Mouse (Mus musculus) neural tube, embryonic 11.5 days (tissue): ENCODE results near the gene Acta2. TPM values are rescaled to one million over a fixed set of nuclear protein-coding genes. Genes with fewer than 3 reads are reported as not detected.

Experiments
- ATAC-seq: fragments of 200-750 bp; cut with Nextera tagmentation; 2 replicates; pipeline ENCODE4 v1.8.0; 2017; ENCODE audit warnings: moderate number of reproducible peaks, mild to moderate bottlenecking, moderate TSS enrichment, moderate library complexity; ENCODE audit not compliant: insufficient read depth, low FRiP score, low TSS enrichment
- DNase-seq: peaks from one replicate; pipeline ENCODE4 v3.0.0-alpha.2; 2015; ENCODE audit warnings: low spot score
- H3K27ac ChIP-seq: fragments of 300-500 bp; sonication (generic); 2 replicates; pipeline ENCODE4 v1.5.1; 2014; ENCODE audit warnings: low read depth, mild to moderate bottlenecking, low read length
- H3K27me3 ChIP-seq: fragments of 300-500 bp; sonication (generic); 2 replicates; pipeline ENCODE4 v1.6.1; 2014; ENCODE audit warnings: mild to moderate bottlenecking, low read length, mixed read lengths; ENCODE audit not compliant: control insufficient read depth, insufficient read depth
- H3K36me3 ChIP-seq: fragments of 300-500 bp; sonication (generic); 2 replicates; pipeline ENCODE4 v1.6.1; 2014; ENCODE audit warnings: mild to moderate bottlenecking, low read length, moderate library complexity, mixed read lengths; ENCODE audit not compliant: control insufficient read depth, insufficient read depth
- H3K4me1 ChIP-seq: fragments of 300-500 bp; sonication (generic); 2 replicates; pipeline ENCODE4 v1.6.1; 2014; ENCODE audit warnings: low read length, mixed read lengths; ENCODE audit not compliant: control insufficient read depth, insufficient read depth
- H3K4me2 ChIP-seq: fragments of 300-500 bp; sonication (generic); 2 replicates; pipeline ENCODE4 v1.6.1; 2014; ENCODE audit warnings: low read depth, mild to moderate bottlenecking, moderate library complexity
- H3K4me3 ChIP-seq: fragments of 300-500 bp; sonication (generic); 2 replicates; pipeline ENCODE4 v1.5.1; 2014; ENCODE audit warnings: low read depth, low read length
- H3K9ac ChIP-seq: fragments of 300-500 bp; sonication (generic); 2 replicates; pipeline ENCODE4 v1.6.1; 2014; ENCODE audit warnings: mild to moderate bottlenecking, low read length
- H3K9me3 ChIP-seq: fragments of 300-500 bp; sonication (generic); 2 replicates; pipeline ENCODE4 v1.6.1; 2016; ENCODE audit warnings: low read length; ENCODE audit not compliant: control insufficient read depth
- WGBS: fragments of 180-500 bp; shearing (Covaris S2); extraction: QIAGEN DNeasy Blood & Tissue Kit; methylation state at CpG from one replicate; pipeline ENCODE4 v1.1.7; 2014; 5-methylcytosine and 5-hydroxymethylcytosine counted together
- polyA plus RNA-seq: library from polyadenylated mRNA; unstranded; fragments of >200 nt; fragmentation: Nextera tagmentation; extraction: Ambion mirVana; gene quantifications from 2 replicates; pipeline ENCODE4 v1.2.1, GENCODE M21; 2014

Acta2 gene
- polyA plus RNA-seq, 1 experiment from 2014 or later: 62.3 TPM

DNA sequence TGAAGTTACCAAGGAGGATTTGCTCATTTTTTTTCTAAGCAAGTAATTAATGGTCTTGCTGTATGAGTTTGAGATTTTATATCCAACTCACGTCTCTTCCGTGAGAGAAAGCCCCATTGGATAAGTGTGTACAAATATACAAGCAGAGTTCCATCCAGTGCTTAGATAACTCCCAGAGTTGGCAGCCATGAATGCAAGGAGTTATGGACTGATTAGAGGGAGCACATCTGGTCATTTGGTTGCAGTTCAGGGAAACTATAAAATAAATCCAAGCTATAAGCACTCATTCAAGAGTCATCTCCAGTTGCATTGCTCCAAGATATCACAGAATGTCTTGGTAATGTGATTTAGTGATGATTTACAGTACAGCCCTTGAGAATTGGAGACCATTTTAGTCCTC is 1.5 kb upstream of the Acta2 start:
- DNase-seq (no peak), ATAC-seq (no peak)
- no peaks in the 10 kb centered on the region for H3K9me3 ChIP-seq
- no peaks in the 10 kb centered on the region for H3K36me3 ChIP-seq
- WGBS: 84% methylated on average over 2 of the region's 2 CpGs
- no peaks in the 10 kb centered on the region for H3K4me1 ChIP-seq
- no peak overlapping the region for H3K27ac ChIP-seq
- no peaks in the 10 kb centered on the region for H3K27me3 ChIP-seq
- H3K4me3 ChIP-seq: no peak overlapping the region
- no peak overlapping the region for H3K4me2 ChIP-seq
- no peak overlapping the region for H3K9ac ChIP-seq

DNA sequence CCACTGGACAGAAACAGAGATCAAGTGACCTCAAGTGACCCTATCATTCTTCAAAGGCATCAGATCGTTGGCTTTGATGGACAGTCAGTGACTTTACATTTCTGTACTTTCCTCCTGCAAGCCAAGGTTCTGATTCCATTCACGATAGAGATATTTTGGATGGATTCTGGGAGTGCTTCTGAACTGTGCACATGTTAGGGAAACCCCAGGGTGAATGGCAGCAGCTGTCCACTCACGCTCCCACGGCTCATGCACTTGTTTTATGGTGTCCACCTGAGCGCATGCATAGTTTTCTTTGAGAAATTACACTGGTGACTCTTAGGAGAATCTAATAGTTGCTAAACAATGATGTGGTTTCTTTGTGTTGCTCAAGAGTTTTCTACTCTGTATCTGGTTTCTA is 759 bp upstream of the Acta2 start:
- Histone ChIP-seq H3K9ac (no peak overlapping the region), H3K4me1 (no peaks in the 10 kb centered on the region), H3K27me3 (no peaks in the 10 kb centered on the region), H3K4me3 (no peak overlapping the region), H3K9me3 (no peaks in the 10 kb centered on the region), H3K27ac (no peak overlapping the region), H3K4me2 (no peak overlapping the region), H3K36me3 (no peaks in the 10 kb centered on the region)
- no peak for DNase-seq
- WGBS: 73% methylated on average over 5 of the region's 5 CpGs
- ATAC-seq: no peak

DNA sequence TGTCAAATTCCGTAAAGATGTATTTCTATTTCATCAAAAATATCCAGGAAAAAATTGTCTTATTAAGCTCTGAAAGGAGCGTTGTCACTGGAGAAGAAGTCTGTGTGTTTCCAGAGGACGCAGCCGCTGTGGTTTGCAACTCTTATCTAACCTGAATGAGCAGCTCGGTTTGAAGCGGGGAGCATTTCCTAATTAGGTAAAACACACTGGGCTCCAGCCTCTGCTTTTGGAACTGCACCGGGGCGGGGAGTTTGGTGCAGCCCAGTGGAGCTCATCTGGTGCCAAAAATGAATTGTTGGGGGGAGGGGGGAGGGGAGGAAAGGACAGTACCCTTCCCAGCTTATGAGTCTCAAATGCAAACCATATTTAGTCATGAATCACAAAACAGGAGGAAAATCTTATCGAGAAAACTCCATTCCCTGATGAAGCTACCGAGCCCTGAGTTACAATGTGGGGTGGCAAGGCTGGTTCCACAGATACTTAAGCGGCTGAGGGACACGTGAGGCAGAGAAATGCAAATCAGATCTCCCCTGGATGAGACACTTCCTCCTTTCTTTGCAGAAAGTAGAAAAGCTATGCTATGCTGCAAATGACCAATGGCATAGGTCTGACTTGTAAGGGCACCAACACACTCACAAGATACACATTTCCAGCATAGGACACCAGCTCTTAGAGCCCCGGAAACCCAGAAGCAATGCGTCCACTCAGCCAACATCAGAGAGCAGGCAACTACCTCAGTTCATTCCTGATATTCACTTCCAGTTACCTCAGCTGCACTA is 1.1 kb downstream of the Acta2 start:
- H3K9me3 ChIP-seq: no peaks in the 10 kb centered on the region
- DNase-seq (no peak), ATAC-seq (no peak)
- no peaks in the 10 kb centered on the region for H3K4me1 ChIP-seq
- H3K27ac ChIP-seq: no peak overlapping the region
- H3K36me3 ChIP-seq: no peaks in the 10 kb centered on the region
- H3K4me2 ChIP-seq: no peak overlapping the region
- no peaks in the 10 kb centered on the region for H3K27me3 ChIP-seq
- WGBS: 63% methylated on average over 14 of the region's 14 CpGs
- no peak overlapping the region for H3K4me3 ChIP-seq
- H3K9ac ChIP-seq: no peak overlapping the region

DNA sequence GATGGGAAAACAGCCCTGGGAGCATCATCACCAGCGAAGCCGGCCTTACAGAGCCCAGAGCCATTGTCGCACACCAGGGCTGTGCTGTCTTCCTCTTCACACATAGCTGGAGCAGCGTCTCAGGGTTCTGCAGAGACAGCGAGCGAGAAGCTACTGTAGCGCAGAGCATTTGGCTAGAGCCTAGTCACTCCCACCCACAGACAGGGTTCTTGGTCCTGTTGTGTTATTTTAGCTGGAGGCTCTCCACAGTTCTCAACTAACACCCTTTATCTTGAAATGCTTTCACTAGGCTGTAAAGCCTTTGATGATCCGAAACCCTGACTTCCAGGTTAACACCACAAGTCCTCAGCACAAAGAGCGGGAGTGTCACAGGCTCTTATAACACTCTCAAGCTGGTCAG is 2.9 kb downstream of the Acta2 start:
- 74% methylated on average over 9 of the region's 9 CpGs for WGBS
- DNase-seq (no peak), ATAC-seq (no peak)
- H3K9ac ChIP-seq: no peak overlapping the region
- H3K36me3 ChIP-seq: no peaks in the 10 kb centered on the region
- H3K4me2 ChIP-seq: no peak overlapping the region
- no peaks in the 10 kb centered on the region for H3K9me3 ChIP-seq
- H3K4me1 ChIP-seq: no peaks in the 10 kb centered on the region
- H3K27me3 ChIP-seq: no peaks in the 10 kb centered on the region
- no peak overlapping the region for H3K27ac ChIP-seq
- H3K4me3 ChIP-seq: no peak overlapping the region

DNA sequence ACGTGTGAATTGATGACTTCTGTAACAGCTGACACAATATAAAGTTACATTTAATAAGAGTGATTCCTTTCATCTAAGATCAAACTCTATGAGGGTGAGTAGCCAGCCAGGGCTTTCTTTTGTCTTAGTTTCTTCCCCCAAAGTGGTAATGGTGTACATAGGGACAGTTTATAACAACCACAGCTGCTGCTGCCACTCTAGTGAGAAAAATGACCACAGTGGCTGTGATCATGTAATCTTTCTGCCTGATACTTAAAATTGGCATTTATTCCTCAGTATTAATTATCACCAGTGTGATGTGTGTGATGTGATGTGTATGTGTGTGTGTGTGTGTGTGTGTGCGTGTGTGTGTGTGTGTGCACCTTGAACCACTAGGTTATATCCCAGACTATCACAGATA is 3.5 kb downstream of the Acta2 start:
- Histone ChIP-seq H3K9ac (no peak overlapping the region), H3K9me3 (no peaks in the 10 kb centered on the region), H3K4me1 (no peaks in the 10 kb centered on the region), H3K4me3 (no peak overlapping the region), H3K27ac (no peak overlapping the region), H3K27me3 (no peaks in the 10 kb centered on the region), H3K36me3 (no peaks in the 10 kb centered on the region), H3K4me2 (no peak overlapping the region)
- ATAC-seq (no peak), DNase-seq (no peak)
- 74% methylated on average over 2 of the region's 2 CpGs for WGBS

DNA sequence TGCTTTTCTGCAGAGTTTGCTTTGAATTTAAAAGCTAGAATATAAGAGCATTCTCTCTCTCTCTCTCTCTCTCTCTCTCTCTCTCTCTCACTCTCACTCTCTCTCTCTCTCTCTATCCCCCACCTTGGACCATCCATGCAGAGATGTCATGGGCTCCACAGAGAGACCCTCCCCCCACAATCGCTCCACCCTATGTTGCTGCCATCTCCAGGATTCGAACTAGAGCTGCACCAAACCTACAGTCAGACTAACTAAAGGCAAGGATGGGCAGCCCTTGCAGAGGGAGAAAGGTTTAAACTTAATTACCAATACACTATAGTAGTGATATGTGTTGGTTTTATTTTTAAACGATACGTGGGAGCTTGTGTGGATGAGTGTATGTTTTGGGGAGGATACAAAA is 4.8 kb downstream of the Acta2 start:
- Histone ChIP-seq H3K9ac (no peak overlapping the region), H3K27ac (no peak overlapping the region), H3K9me3 (no peaks in the 10 kb centered on the region), H3K27me3 (no peaks in the 10 kb centered on the region), H3K4me2 (no peak overlapping the region), H3K36me3 (no peaks in the 10 kb centered on the region), H3K4me3 (no peak overlapping the region), H3K4me1 (no peaks in the 10 kb centered on the region)
- ATAC-seq (no peak), DNase-seq (no peak)
- 90% methylated on average over 4 of the region's 4 CpGs for WGBS

DNA sequence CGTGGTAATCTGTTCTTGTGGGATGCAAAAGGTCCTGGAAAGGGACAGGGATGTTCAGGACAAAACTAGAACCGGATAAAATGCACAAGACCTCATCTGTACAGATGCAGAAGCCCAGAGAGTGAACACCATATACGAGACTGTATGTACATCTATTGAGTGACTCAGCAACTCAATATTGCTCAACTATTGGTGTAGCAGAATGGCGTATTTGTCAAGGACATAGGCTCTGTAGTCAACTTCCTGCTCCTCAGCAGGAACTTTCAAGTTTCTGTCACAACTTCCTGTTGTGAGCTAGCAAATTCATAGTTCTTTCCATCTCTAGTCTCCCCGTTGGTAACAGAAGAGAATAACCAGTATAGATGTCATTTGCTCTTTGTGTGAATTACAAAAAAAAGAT is 6.8 kb downstream of the Acta2 start:
- Histone ChIP-seq H3K4me2 (no peak overlapping the region), H3K9ac (no peak overlapping the region), H3K27ac (no peak overlapping the region), H3K36me3 (no peaks in the 10 kb centered on the region), H3K9me3 (no peaks in the 10 kb centered on the region), H3K4me1 (no peaks in the 10 kb centered on the region), H3K4me3 (no peak overlapping the region), H3K27me3 (no peaks in the 10 kb centered on the region)
- 79% methylated on average over 5 of the region's 5 CpGs for WGBS
- DNase-seq (no peak), ATAC-seq (no peak)

DNA sequence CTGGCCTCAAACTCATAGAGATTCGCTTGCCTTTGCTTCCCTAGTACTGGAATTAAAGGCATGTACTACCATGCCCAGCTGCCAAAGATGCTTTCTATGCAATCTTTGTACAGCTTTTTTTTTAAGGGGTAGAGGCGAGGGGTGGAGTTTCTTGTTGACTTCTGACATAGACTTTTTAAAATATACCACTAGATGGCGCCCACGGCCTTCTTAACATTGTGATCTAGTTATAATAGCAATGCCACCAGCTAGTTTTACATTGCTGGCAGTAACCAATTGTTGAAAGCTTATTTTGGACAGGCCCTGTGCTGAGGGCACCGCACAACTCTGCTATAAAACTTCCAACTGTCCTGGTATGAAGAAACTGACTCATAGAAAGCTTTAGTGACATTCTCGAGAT is 11.3 kb downstream of the Acta2 start:
- ATAC-seq (peak; percentile 13; the same call in 1 of the 2 replicates), DNase-seq (peak; percentile 49)
- no peak overlapping the region for H3K9ac ChIP-seq
- H3K27me3 ChIP-seq: no peaks in the 10 kb centered on the region
- no peaks in the 10 kb centered on the region for H3K36me3 ChIP-seq
- H3K27ac ChIP-seq: no peak overlapping the region
- 19% methylated on average over 6 of the region's 6 CpGs for WGBS
- no peaks in the 10 kb centered on the region for H3K9me3 ChIP-seq
- H3K4me1 ChIP-seq: no peaks in the 10 kb centered on the region
- H3K4me2 ChIP-seq: no peak overlapping the region
- no peak overlapping the region for H3K4me3 ChIP-seq

DNA sequence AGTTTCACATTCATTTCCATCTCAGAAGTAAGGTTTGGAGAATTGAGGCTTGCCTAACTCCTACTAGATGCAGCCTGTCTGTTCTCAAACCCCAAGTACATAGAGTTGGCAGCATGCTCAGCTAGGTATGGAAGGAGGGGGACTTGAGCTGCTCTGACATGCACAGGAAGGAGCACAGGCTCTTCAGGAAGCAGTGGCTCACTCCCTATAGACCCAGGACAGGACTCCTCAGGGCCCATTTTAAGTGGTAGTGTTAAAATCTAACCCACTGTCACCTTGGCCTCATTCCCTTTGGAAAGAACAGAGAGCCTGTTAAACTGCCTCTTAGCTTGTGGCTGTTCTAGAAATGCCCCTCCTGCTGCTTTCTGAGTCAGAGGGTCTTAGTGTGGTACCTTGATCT is 12.5 kb downstream of the Acta2 start:
- Histone ChIP-seq H3K9ac (no peak overlapping the region), H3K4me2 (no peak overlapping the region), H3K4me1 (no peaks in the 10 kb centered on the region), H3K27me3 (no peaks in the 10 kb centered on the region), H3K4me3 (no peak overlapping the region), H3K27ac (no peak overlapping the region), H3K9me3 (no peaks in the 10 kb centered on the region), H3K36me3 (no peaks in the 10 kb centered on the region)
- DNase-seq (no peak), ATAC-seq (no peak)
